Mouse (Mus musculus) left cerebral cortex, postnatal 36 days (tissue): ENCODE measurements around the gene Cdc14a. TPM values are rescaled to one million over a fixed set of nuclear protein-coding genes. Genes with fewer than 3 reads are reported as not detected.

ENCODE experiments used
- DNase-seq, 2 experiments: peaks; one replicate each; pipeline ENCODE4 v3.0.0; 2021 to 2022; ENCODE audit warnings: low spot score in 2 of 2, mixed read lengths in 1 of 2
- intact Hi-C: fragments of 180-260 bp; cut with DNase I; formaldehyde crosslinking; loops from one replicate; pipeline ENCODE4 v1.15.1; 2025
- total RNA-seq, 2 experiments: library from RNA; stranded (reverse); gene quantifications; 2 replicates each; pipeline ENCODE4 v1.2.3; 2021

Cdc14a gene
- total RNA-seq, 2 experiments from 2014 or later, result 3.2 to 5.1 TPM

GRCm38 (mm10) chr3:116298003-116298402 lies 125.8 kb downstream of the Cdc14a start:
- intact Hi-C loops, result no loop called here
- DNase-seq, result peak; percentile 15 to 29

- DNase-seq, result peak in 1 of 2 experiments; percentile 16
These were observed 126.7 kb downstream of the Cdc14a start for GRCm38 (mm10) chr3:116297170-116297569.

GRCm38 (mm10) chr3:116290041-116290815 lies 133.6 kb downstream of the Cdc14a start:
- DNase-seq, result no peak
- intact Hi-C loops, result no loop called here

More at GRCm38 (mm10) chr3:116297170-116297569, 126.7 kb downstream of the Cdc14a start:
- intact Hi-C loops, result no loop called here

GRCm38 (mm10) chr3:116288833-116289232 lies 135.0 kb downstream of the Cdc14a start:
- DNase-seq, result no peak
- intact Hi-C loops, result no loop called here

DNA sequence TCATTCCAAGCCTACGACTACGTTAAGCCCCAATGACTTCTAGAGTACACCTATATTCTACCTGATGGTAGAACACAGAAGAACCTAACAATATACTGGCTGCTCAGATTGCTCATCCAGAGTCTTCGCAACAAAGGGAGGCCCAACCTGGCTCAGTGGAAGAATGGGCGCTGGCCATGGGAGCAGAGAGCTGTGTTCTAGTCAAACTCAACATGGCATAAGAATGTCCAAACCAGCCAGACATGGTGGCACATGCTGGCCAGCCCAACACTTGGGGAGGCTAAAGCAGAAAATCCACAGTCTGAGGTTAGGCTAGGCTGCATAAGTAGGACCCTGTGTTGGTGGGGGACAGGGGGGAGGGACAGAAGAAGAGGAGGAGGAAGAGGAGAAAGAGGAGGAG lies 139.1 kb downstream of the Cdc14a start:
- intact Hi-C loops, result no loop called here
- DNase-seq, result no peak

GRCm38 (mm10) chr3:116283996-116284395 lies 139.8 kb downstream of the Cdc14a start:
- intact Hi-C loops, result no loop called here
- DNase-seq, result no peak

DNA sequence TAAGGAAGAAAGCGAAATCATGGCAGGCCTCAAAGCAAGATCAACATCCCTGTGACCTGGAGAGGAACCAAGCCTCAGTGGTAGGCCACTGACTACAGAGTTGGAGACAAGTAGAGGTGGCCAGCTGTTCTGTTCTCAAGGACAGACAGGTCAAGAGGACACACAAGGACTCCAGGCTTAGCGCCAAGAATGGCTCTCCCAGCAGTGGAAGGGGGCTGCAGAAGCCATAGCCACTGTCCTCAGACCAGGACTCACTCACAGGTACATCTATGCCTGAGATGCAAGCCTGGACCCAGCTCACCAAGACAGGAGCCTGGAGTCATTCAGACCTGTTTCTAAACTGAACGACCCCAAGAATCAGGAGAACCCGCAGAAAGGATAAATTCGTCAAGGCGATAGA lies 142.2 kb downstream of the Cdc14a start:
- no peak for DNase-seq
- intact Hi-C loops, result no loop called here

GRCm38 (mm10) chr3:116277146-116277545 lies 146.7 kb downstream of the Cdc14a start:
- intact Hi-C loops, result no loop called here
- no peak for DNase-seq

DNA sequence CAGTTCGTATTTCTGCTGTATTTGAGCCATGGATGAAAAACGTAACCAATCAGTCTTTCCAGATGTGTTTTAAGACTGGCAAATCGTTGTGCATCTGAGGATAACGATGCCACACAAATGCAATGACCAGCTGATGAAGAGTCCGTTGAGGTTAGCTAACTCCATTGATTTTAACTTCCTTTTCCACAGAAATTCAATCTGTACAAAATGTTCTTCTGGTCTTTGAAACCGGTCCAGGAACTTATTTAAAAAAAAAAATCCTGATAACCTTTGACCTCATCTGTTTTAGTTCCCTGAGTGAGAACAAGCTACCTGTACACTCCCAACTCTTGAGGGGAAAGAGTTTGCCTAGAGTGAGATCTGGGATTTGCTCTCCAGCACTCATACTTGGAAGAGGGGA lies 152.2 kb downstream of the Cdc14a start:
- no peak for DNase-seq
- intact Hi-C loops, result no loop called here

GRCm38 (mm10) chr3:116267036-116267654 lies 156.7 kb downstream of the Cdc14a start:
- DNase-seq, result no peak
- intact Hi-C loops, result no loop called here

DNA sequence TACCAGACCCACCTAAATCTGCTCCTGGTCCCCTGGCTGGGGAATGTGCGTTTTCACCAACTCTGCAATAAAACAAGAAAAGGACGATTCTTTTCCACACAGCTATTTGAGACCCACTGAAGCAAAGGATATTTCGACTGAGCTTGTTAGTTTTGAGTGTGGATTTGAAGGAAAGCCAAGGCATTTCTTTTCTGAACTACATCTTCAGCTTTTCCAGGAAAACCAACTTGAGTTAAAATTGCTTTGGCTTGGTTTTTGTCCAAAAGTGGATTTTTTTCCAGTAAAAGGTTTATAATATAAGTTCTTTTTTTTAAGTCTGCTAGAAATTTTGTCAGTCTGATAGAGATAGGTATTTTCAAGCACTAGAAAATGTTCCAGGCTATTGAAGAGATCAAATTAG lies 157.5 kb downstream of the Cdc14a start:
- DNase-seq, result no peak
- intact Hi-C loops, result no loop called here

DNA sequence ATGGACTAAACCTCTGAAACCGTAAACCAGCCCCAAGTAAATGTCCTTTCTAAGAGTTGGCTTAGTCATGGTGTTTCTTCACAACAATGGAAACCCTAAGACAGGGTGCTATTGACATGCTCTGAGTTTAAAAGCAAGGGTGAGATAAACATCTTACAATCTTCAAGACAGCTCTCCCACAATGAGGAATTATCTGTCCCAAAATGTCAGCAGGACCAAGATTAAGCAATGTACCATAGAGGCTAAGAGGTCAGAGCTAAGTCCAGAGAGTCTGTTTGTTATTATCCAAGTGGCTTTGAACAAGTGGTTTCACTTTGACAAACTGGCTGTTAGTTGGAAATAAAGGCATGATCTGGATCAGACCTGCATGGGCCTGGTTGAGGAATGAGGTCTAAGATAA lies 159.9 kb downstream of the Cdc14a start:
- intact Hi-C loops, result no loop called here
- DNase-seq, result no peak

DNA sequence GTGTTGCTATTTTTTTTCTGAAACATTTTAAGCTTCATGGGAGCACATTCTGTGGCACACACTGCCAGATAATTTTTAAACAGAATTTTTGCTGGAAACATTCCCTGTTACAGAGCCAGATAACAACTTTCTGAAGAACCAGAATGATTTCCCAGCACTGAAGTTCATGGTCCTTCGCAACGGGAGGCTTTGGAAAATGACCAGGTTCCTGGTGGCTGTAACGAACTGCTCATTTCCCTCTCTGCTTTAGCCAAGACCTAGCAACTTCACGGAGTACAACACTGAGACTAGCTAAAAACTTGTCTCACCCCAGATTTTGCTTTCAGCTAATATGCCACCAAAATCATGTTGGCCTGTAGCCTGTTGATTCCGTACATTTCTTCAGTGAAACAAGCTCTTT lies 160.8 kb downstream of the Cdc14a start:
- intact Hi-C loops, result no loop called here
- DNase-seq, result no peak

GRCm38 (mm10) chr3:116256104-116256503 lies 167.7 kb downstream of the Cdc14a start:
- intact Hi-C loops, result no loop called here
- no peak for DNase-seq

GRCm38 (mm10) chr3:116253077-116253531 lies 170.7 kb downstream of the Cdc14a start, which contains the start of gene Gpr88:
TSS of gene Gpr88 (minus strand) at chr3:116253503.
- intact Hi-C loops, result loop anchor here (1.0 to 5.0 kb wide), 2 partner anchors 74 to 211 kb away; no protein-coding TSS in a partner anchor
- peak; percentile 85 to 87 for DNase-seq

DNA sequence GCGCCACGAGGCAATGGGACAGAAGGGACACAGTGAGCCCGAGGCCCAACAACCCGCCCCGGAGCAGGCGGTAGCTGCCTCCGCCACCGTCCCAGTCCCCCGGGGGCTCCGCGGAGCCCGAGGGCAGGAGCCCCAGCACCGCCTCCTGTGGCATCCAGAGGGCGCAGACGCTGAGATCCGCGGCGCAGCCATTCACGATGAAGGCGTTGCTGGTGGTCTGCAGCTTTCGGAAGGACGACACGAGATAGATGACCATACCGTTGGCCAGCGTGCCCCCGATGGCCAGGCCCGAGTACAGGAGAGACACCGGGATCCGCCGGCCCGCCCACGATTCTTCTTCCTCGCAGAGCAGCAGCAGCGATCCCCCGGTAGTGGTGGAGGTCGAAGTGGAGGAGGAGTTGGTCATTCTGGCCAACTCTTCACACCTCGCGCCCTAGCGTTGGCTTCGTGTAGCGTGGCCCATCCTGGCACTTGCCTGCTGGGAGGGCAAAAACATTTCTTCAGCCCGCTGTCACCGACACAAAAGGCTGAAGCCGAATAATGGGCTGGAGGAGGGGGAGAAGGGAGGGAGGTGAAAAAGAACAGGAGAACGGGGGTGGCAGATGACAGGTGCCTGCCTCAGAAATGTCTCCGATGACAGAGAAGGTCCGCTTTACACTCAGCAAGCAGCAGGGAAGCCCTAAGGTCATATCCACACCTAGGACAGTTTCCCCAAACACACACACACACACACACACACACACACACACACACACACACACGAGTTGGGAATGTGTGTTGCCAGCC lies 171.4 kb downstream of the Cdc14a start:
- intact Hi-C loops, result loop anchor here (1.0 to 5.0 kb wide), 2 partner anchors 75 to 210 kb away; no protein-coding TSS in a partner anchor
- peak; percentile 54 to 59 for DNase-seq

- DNase-seq, result peak; percentile 65 to 72
These were observed 172.2 kb downstream of the Cdc14a start for GRCm38 (mm10) chr3:116251481-116252254.

GRCm38 (mm10) chr3:116249026-116249425 lies 174.8 kb downstream of the Cdc14a start:
- no peak for DNase-seq
- intact Hi-C loops, result no loop called here

More at GRCm38 (mm10) chr3:116251481-116252254, 172.2 kb downstream of the Cdc14a start:
- intact Hi-C loops, result loop anchor here (5.0 kb wide), 1 partner anchor 209 kb away; no protein-coding TSS in a partner anchor

DNA sequence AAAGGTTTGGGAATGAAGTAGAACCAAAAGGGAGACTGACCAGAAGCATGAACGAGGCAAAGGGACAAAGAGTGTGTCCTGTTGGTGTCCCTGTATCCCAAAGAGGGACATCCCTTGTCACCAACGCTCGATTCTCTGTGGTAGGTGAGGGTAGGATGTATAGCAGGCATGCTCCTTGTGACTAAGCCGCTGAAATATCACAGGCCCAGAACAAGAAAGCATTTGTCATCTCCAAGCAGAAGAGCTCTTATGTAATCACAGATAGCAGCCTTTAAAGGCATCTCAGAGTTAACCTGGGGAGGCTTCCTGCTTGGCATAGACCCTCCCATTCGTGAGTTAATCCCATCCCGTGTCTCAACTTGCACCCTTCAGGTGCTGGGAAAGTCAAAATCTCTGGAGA lies 179.4 kb downstream of the Cdc14a start:
- no peak for DNase-seq
- intact Hi-C loops, result loop anchor here (5.0 kb wide), 1 partner anchor 42 kb away; no protein-coding TSS in a partner anchor
